Mouse (Mus musculus) small intestine, adult 2 months (tissue): ENCODE data around the gene Exoc3l2. TPM values are rescaled to one million over a fixed set of nuclear protein-coding genes. Genes with fewer than 3 reads are reported as not detected.

ENCODE experiments used
- H3K27ac ChIP-seq: fragments of 200-500 bp; 2 replicates; pipeline ENCODE4 v1.5.1; 2012; ENCODE audit warnings: low read depth, low read length, control low read depth, inconsistent platforms; ENCODE audit not compliant: insufficient read depth
- H3K27me3 ChIP-seq: fragments of 200-500 bp; 2 replicates; pipeline ENCODE4 v1.6.1; 2012; ENCODE audit warnings: mild to moderate bottlenecking, moderate library complexity, low read length, inconsistent platforms; ENCODE audit not compliant: control insufficient read depth, insufficient read depth
- H3K36me3 ChIP-seq: fragments of 200-500 bp; 2 replicates; pipeline ENCODE4 v1.6.1; 2012; ENCODE audit warnings: mild to moderate bottlenecking, low read length, control low read depth, inconsistent platforms; ENCODE audit not compliant: control insufficient read depth, insufficient read depth
- H3K4me1 ChIP-seq: fragments of 200-500 bp; 2 replicates; pipeline ENCODE4 v1.6.1; 2012; ENCODE audit warnings: low read length, inconsistent platforms, mixed read lengths; ENCODE audit not compliant: control insufficient read depth, insufficient read depth, insufficient read length
- H3K4me3 ChIP-seq: fragments of 200-500 bp; 2 replicates; pipeline ENCODE4 v1.5.1; 2012; ENCODE audit warnings: low read depth, mild to moderate bottlenecking, control low read depth, inconsistent platforms, low read length, moderate library complexity
- CTCF ChIP-seq: fragments of 200-500 bp; IDR thresholded peaks from 2 replicates; pipeline ENCODE4 v1.5.1; 2012; ENCODE audit warnings: low read depth, mild to moderate bottlenecking, control low read depth, inconsistent platforms, low read length, moderate library complexity, mixed read lengths; ENCODE audit not compliant: insufficient replicate concordance, insufficient read length; ENCODE audit errors: extremely low read depth
- POLR2A ChIP-seq: fragments of 200-500 bp; IDR thresholded peaks from 2 replicates; pipeline ENCODE4 v1.6.1; 2012; ENCODE audit warnings: low read depth, mild to moderate bottlenecking, control low read depth, inconsistent platforms, low read length, moderate library complexity
- WGBS: fragments of 180-500 bp; shearing (Covaris S2); methylation state at CpG from one replicate; pipeline ENCODE4 v1.1.7; 2018; 5-methylcytosine and 5-hydroxymethylcytosine counted together
- polyA plus RNA-seq: library from polyadenylated mRNA; depleted of rRNA; stranded (reverse); fragments of >200 nt; gene quantifications from 2 replicates; pipeline ENCODE4 v1.2.3, GENCODE M21; 2012

Gene Exoc3l2
- polyA plus RNA-seq, 1 experiment: 12.0 TPM

GRCm38 (mm10) chr7:19464367-19465307, 1.5 kb downstream of the Exoc3l2 start:
- H3K27ac ChIP-seq: 0 out of 2 replicates have a peak overlapping the region, but pooled peaks have one; percentile 21
- H3K36me3 ChIP-seq: no peaks in the 10 kb centered on the region
- no peak for TF ChIP-seq POLR2A
- no peak for TF ChIP-seq CTCF
- H3K27me3 ChIP-seq: peaks cover 6% of the 10 kb centered on the region
- H3K4me1 ChIP-seq: peaks cover under 1% of the 10 kb centered on the region; the same call in 1 of the 2 replicates
- WGBS: 32% methylated on average over 22 of the region's 22 CpGs
- H3K4me3 ChIP-seq: peak overlapping the region; percentile 41

- TF ChIP-seq POLR2A (no peak), CTCF (no peak)
- WGBS: 47% methylated on average over 5 of the region's 5 CpGs
- Histone ChIP-seq H3K4me3 (no peak overlapping the region), H3K27ac (no peak overlapping the region), H3K27me3 (peaks cover 12% of the 10 kb centered on the region), H3K4me1 (no peaks in the 10 kb centered on the region), H3K36me3 (no peaks in the 10 kb centered on the region)
Observed at GRCm38 (mm10) chr7:19466602-19467145, 3.5 kb downstream of the Exoc3l2 start.

- H3K4me1 ChIP-seq: no peaks in the 10 kb centered on the region
- H3K27me3 ChIP-seq: peaks cover 12% of the 10 kb centered on the region
- no peaks in the 10 kb centered on the region for H3K36me3 ChIP-seq
- no peak for TF ChIP-seq CTCF
- TF ChIP-seq POLR2A: no peak
- H3K4me3 ChIP-seq: no peak overlapping the region
- H3K27ac ChIP-seq: no peak overlapping the region
- WGBS: 25% methylated on average over 6 of the region's 6 CpGs
Observed at GRCm38 (mm10) chr7:19467638-19468037, 4.5 kb downstream of the Exoc3l2 start.

- Histone ChIP-seq H3K27ac (no peak overlapping the region), H3K4me3 (no peak overlapping the region), H3K27me3 (peaks cover 18% of the 10 kb centered on the region), H3K36me3 (no peaks in the 10 kb centered on the region), H3K4me1 (no peaks in the 10 kb centered on the region)
- TF ChIP-seq POLR2A (no peak), CTCF (no peak)
- 60% methylated on average over 12 of the region's 12 CpGs for WGBS
Observed at GRCm38 (mm10) chr7:19468279-19468678, 5.1 kb downstream of the Exoc3l2 start.

- H3K36me3 ChIP-seq: no peaks in the 10 kb centered on the region
- no peak overlapping the region for H3K4me3 ChIP-seq
- WGBS: 40% methylated on average over 23 of the region's 23 CpGs
- no peak for TF ChIP-seq CTCF
- H3K4me1 ChIP-seq: peaks cover 2% of the 10 kb centered on the region; the same call in 1 of the 2 replicates
- H3K27me3 ChIP-seq: peaks cover 23% of the 10 kb centered on the region
- H3K27ac ChIP-seq: no peak overlapping the region
Observed at GRCm38 (mm10) chr7:19469404-19469803, 6.3 kb downstream of the Exoc3l2 start.

- no peaks in the 10 kb centered on the region for H3K36me3 ChIP-seq
- H3K27me3 ChIP-seq: peaks cover 29% of the 10 kb centered on the region
- H3K4me1 ChIP-seq: peaks cover 3% of the 10 kb centered on the region; the same call in 1 of the 2 replicates
- TF ChIP-seq POLR2A: no peak
- TF ChIP-seq CTCF: no peak
- 18% methylated on average over 14 of the region's 14 CpGs for WGBS
- no peak overlapping the region for H3K27ac ChIP-seq
- H3K4me3 ChIP-seq: no peak overlapping the region
Observed at GRCm38 (mm10) chr7:19470308-19470707, 7.2 kb downstream of the Exoc3l2 start.

- 36% methylated on average over 4 of the region's 4 CpGs for WGBS
- peaks cover 32% of the 10 kb centered on the region for H3K27me3 ChIP-seq
- no peaks in the 10 kb centered on the region for H3K36me3 ChIP-seq
- peaks cover 3% of the 10 kb centered on the region; the same call in 1 of the 2 replicates for H3K4me1 ChIP-seq
- TF ChIP-seq POLR2A: no peak
- TF ChIP-seq CTCF: no peak
- H3K4me3 ChIP-seq: no peak overlapping the region
- no peak overlapping the region for H3K27ac ChIP-seq
Observed at GRCm38 (mm10) chr7:19472403-19472802, 9.3 kb downstream of the Exoc3l2 start.
